Mouse (Mus musculus) G1E (cell line): Measurements from ENCODE around the gene Eva1a. TPM values are rescaled to one million over a fixed set of nuclear protein-coding genes. Genes with fewer than 3 reads are reported as not detected.

Experiments used
- ATAC-seq: 2 replicates; pipeline ENCODE4 v1.8.0; 2016; ENCODE audit warnings: mild to moderate bottlenecking; ENCODE audit not compliant: insufficient number of reproducible peaks, poor library complexity, low FRiP score, severe bottlenecking; ENCODE audit errors: extremely low read depth
- DNase-seq: peaks from one replicate; pipeline ENCODE4 v3.0.0; 2012; ENCODE audit warnings: low spot score
- H3K27me3 ChIP-seq: 2 replicates; pipeline ENCODE4 v1.6.1; 2012; ENCODE audit warnings: mild to moderate bottlenecking, low read length, inconsistent platforms; ENCODE audit not compliant: insufficient read depth
- H3K36me3 ChIP-seq: replicated peaks from 2 replicates; pipeline ENCODE3; 2012; ENCODE audit warnings: mild to moderate bottlenecking, inconsistent platforms
- H3K4me1 ChIP-seq: 2 replicates; pipeline ENCODE4 v1.6.1; 2012; ENCODE audit warnings: low read depth, low read length, inconsistent platforms, mixed read lengths; ENCODE audit not compliant: insufficient read depth
- H3K4me3 ChIP-seq: 2 replicates; pipeline ENCODE4 v1.5.1; 2012; ENCODE audit warnings: low read depth, mild to moderate bottlenecking, inconsistent platforms, low read length, moderate library complexity, mixed read lengths
- H3K9me3 ChIP-seq: replicated peaks from 2 replicates; pipeline ENCODE4 v1.6.1; 2012; ENCODE audit warnings: inconsistent platforms
- CTCF ChIP-seq: IDR thresholded peaks from 2 replicates; pipeline ENCODE4 v1.5.1; 2012; ENCODE audit warnings: low read depth, low read length, inconsistent platforms, mixed read lengths
- GATA1 ChIP-seq: IDR thresholded peaks from 2 replicates; pipeline ENCODE4 v1.6.1; 2012; ENCODE audit warnings: borderline replicate concordance, low read length, inconsistent platforms, mixed read lengths
- GATA2 ChIP-seq: IDR thresholded peaks from 2 replicates; pipeline ENCODE4 v1.6.1; 2012; ENCODE audit warnings: low read depth, low read length, inconsistent platforms, borderline replicate concordance
- POLR2AphosphoS5 ChIP-seq: IDR thresholded peaks from 2 replicates; pipeline ENCODE4 v1.6.1; 2012; ENCODE audit warnings: low read depth, low read length, inconsistent platforms; ENCODE audit not compliant: insufficient replicate concordance
- TAL1 ChIP-seq: conservative IDR thresholded peaks from 2 replicates; pipeline ENCODE4 v1.6.1; 2012; ENCODE audit warnings: low read depth, low read length, inconsistent platforms, mixed read lengths
- polyA plus RNA-seq: library from polyadenylated mRNA; stranded (reverse); fragments of >175 nt; gene quantifications from 2 replicates; pipeline ENCODE4 v1.2.3, GENCODE M21; 2012
- total RNA-seq, 2 experiments: library from RNA; stranded (forward) in 1 of 2; stranded (reverse) in 1 of 2; fragments of 200-1000 nt in 1 of 2; fragments of >200 nt in 1 of 2; fragmentation: Nextera tagmentation in 1 of 2; gene quantifications; 2 replicates each; pipeline ENCODE4 v1.2.3; 2014 to 2017

Eva1a gene
- total and polyA plus RNA-seq, 3 experiments, result 0.49 TPM; not detected in 2

DNA sequence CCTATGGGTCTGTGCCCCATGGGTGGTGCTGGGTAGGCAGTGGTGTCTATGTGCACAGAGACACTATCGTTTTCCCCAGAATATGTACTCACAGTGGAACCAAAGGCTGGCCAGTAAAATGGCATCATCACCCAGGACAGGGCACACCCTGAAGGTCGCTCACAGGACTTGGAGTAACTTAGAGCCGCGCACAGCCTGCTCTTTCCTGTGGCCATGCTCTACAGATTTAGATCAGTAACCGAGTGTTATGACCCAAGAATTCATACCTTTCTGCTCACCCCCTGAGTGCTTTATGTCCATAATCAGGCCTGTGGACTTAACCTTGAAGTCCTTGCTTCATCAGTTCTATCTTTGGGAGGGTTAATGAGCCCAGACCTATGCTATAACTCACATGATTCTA is 77.0 kb downstream of the Eva1a start:
- TF ChIP-seq POLR2AphosphoS5 (no peak), GATA1 (no peak), GATA2 (no peak), CTCF (no peak), TAL1 (no peak)
- Histone ChIP-seq H3K36me3 (no peaks in the 10 kb centered on the region), H3K4me3 (no peak overlapping the region), H3K27me3 (no peaks in the 10 kb centered on the region), H3K9me3 (peaks cover 47% of the 10 kb centered on the region), H3K4me1 (no peaks in the 10 kb centered on the region)
- no peak for DNase-seq
- ATAC-seq, result no peak

DNA sequence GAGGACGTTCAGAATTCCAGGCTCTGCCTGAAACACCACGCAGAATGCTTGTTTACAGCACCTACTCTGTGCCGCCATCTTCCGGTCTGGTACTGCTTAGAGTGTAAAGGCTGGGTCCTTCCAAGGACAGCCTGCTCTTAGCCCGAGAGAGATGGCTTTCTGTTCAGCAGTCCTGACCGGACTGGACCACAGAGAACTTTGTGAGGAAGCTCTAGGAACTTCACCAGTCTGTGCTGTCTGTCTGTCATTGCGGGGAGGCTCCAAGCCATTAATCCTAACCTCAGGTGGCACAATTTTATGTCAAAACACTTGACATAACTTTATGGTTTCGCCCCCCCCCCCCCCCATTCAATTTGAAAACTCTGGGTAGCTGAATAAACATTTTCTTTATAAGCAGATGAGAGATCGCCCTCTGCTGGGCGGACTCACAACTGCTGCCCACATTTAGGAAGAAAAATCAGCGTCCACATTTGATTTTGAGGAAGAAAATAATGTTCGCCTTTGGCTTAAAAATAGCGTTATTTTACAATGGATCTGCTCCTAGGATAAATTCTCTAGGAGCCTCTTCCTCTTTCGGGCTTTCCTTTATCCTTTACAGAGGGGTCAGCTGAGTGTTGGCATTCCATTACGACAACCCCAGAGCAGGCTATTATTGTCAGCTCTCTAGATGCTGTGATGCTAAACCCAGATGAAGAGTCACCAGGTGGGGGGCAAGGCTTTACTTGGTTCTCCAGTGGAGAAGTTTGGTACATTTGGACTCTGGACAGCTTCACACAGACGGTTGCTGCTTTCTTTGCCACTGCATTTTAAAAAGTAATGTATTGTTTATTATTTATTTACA is 78.7 kb downstream of the Eva1a start:
- ATAC-seq, result no peak
- Histone ChIP-seq H3K36me3 (no peaks in the 10 kb centered on the region), H3K27me3 (no peaks in the 10 kb centered on the region), H3K9me3 (peaks cover 40% of the 10 kb centered on the region), H3K4me3 (no peak overlapping the region), H3K4me1 (no peaks in the 10 kb centered on the region)
- no peak for DNase-seq
- TF ChIP-seq CTCF (no peak), POLR2AphosphoS5 (no peak), TAL1 (no peak), GATA1 (no peak), GATA2 (no peak)

DNA sequence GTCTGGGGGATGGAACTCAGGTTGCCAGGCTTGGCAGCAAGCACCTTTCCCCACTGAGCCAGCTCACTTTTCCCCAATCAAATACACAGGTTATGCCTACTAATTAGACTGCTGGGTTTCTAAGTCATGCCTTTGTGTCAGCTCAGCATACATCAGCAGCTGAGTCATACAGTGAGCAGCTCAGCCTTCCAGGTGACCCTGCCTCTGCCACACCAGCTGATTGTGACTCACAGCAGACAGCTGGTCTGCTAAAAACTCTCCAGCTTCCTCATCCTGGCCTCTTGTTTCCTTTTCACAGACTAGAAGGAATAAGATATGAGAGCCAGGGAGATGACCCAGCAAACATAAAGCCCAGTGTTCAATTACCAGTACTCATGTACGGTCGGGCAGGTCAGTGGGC is 84.3 kb downstream of the Eva1a start:
- ATAC-seq (no peak; the same call in 1 of the 2 replicates), DNase-seq (no peak)
- no peaks in the 10 kb centered on the region for H3K36me3 ChIP-seq
- no peaks in the 10 kb centered on the region for H3K4me1 ChIP-seq
- H3K27me3 ChIP-seq, result no peaks in the 10 kb centered on the region
- peaks cover 44% of the 10 kb centered on the region for H3K9me3 ChIP-seq
- TF ChIP-seq CTCF (no peak), GATA2 (no peak), POLR2AphosphoS5 (no peak), TAL1 (no peak), GATA1 (no peak)
- no peak overlapping the region for H3K4me3 ChIP-seq

DNA sequence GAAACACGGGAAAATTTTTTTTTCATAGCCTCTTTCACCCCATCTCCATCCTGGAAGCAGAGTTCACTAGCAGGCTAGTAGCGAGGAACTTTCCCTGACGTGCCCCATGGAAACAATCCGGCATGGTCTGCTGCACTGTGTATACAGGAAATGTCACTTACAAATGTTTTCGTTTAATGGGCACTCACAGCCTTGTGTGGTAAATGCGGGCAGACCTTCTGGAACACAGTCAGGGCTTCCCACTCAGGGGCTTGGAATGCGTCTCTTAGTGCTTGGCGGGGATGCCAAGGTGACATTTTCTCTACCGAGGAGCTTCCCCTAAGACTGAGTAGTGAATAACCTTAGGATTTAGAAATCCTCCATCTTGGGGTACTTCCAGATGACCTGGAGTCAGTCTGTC is 87.0 kb downstream of the Eva1a start:
- TF ChIP-seq GATA2 (no peak), TAL1 (no peak), POLR2AphosphoS5 (no peak), GATA1 (no peak), CTCF (no peak)
- H3K4me1 ChIP-seq, result no peaks in the 10 kb centered on the region
- DNase-seq, result no peak
- H3K36me3 ChIP-seq, result no peaks in the 10 kb centered on the region
- no peak for ATAC-seq
- H3K27me3 ChIP-seq, result no peaks in the 10 kb centered on the region
- peaks cover 44% of the 10 kb centered on the region for H3K9me3 ChIP-seq
- no peak overlapping the region for H3K4me3 ChIP-seq

DNA sequence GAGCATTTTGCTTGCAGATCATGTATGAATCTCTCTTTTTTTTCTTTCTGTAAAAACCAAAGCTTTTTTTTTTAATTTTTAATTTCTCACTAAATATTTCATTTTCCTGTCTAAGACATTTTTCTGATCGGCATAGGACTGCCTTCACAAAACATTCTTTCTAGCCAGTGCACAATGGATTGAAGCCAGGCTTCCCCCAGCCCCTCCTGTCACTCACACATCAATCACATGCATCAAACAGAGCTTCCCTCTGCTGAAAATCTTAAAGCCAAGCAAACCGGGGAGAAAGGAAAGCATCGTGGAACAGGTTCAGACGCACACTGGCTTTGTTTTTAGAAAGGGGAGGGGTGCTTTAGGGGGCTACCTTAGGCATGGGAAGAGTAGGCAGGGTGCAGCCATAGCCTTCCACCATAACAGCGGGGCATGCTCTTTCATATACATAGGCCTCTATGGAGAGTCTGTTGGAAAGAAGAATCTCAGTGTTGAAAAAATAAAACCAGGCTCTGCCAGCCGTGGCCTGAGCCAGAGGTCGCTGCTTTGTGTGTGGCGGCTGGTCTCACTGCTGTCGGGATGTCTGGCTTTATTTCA is 88.9 kb downstream of the Eva1a start:
- Histone ChIP-seq H3K36me3 (no peaks in the 10 kb centered on the region), H3K4me3 (no peak overlapping the region), H3K9me3 (peaks cover 49% of the 10 kb centered on the region), H3K4me1 (no peaks in the 10 kb centered on the region), H3K27me3 (no peaks in the 10 kb centered on the region)
- TF ChIP-seq GATA1 (no peak), GATA2 (no peak), CTCF (no peak), TAL1 (no peak), POLR2AphosphoS5 (no peak)
- DNase-seq (no peak), ATAC-seq (no peak)

DNA sequence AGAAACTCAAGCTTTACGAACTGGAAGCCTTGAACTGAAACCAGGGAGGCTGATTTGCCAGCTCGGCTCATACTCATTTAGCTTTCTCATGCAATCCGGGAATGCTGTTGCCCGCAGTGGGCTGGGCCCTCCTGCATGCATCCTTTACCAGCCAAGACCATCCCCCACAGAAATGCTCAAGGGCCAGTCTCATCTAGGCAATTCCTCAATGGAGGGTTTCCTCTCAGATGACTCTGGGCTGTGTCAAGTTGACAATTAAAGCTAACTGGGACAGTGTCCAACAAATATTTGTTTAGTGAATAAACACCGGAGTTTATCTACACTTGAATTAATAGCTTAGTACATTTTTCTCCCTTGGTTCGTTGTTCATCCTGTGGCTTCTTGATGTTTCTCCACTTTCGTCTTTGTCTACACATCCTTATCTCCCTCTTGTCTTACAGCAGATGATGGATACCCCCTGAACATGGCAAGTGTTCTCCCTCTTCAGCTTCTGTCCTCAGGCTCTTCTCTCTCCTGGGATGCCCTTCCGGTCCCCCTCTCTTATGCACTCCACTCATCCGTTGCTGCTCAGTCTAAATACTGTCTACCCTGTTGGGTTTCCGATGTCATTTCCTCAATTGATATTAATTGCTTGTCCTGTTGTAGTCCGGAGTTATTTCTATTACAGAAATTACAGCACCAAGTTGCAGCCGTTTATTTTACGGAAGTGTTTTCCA is 92.2 kb downstream of the Eva1a start:
- no peaks in the 10 kb centered on the region for H3K36me3 ChIP-seq
- ATAC-seq (no peak), DNase-seq (no peak)

More for the DNA sequence above, 92.2 kb downstream of the Eva1a start:
- no peaks in the 10 kb centered on the region for H3K27me3 ChIP-seq
- no peak overlapping the region for H3K4me3 ChIP-seq
- TF ChIP-seq GATA1, result no peak
- TF ChIP-seq CTCF, result no peak
- no peak for TF ChIP-seq GATA2
- TF ChIP-seq TAL1, result no peak
- no peak for TF ChIP-seq POLR2AphosphoS5
- H3K4me1 ChIP-seq, result no peaks in the 10 kb centered on the region
- H3K9me3 ChIP-seq, result peaks cover 46% of the 10 kb centered on the region
